Mouse (Mus musculus): ENCODE results near the gene Ak4.
"Not testable (repeated sequence)": the region's sequence is repeated elsewhere in the genome, so short reads cannot be mapped to it uniquely, and the experiment has no call there.

Gene Ak4

GRCm38 (mm10) chr4:101419151-101419910 lies at the start of gene Ak4:
TSS of gene Ak4 (plus strand) at chr4:101419277.
- DNase-seq: peak; percentile 86

- DNase-seq: peak; percentile 83
Observed at GRCm38 (mm10) chr4:101369738-101370275, 49.3 kb upstream of the Ak4 start.

DNA sequence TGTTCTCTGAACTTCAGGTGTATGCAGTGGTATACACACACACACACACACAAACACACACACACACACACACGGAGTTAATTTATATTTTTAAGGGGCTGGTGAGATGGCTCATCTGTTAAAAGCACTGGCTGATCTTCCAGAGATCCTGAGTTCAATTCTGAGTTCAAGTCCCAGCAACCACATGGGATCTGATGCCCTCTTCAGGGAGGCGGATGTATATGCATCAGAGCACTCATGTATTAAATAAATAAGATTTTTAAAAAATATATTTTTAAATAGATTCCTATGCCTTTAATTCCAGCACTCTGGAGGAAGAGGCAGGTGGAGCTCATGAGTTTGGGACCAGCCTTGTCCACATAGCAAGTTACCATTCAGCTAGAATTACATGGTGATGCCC lies 46.8 kb upstream of the Ak4 start:
- DNase-seq: no peak

DNA sequence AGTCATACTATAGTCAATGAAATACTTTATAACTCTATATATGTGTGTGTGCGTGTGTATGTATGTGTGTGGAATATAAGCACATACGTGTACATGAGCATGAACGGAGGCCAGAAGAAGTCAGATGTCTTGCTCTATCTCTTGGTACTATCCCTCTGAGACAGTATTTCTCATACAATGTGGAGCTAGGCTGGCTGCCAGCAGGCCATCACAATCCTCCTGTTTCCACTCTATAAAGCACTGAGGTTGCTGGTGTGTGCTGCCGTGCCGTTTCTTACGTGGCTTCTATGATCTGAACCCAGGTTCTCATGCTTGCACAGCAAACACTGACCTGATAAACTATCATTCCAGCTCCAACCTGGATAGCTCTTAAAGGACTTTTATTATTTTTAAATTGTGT lies 46.3 kb upstream of the Ak4 start:
- no peak for DNase-seq

- no peak for DNase-seq
Observed at GRCm38 (mm10) chr4:101374104-101374503, 45.0 kb upstream of the Ak4 start.

DNA sequence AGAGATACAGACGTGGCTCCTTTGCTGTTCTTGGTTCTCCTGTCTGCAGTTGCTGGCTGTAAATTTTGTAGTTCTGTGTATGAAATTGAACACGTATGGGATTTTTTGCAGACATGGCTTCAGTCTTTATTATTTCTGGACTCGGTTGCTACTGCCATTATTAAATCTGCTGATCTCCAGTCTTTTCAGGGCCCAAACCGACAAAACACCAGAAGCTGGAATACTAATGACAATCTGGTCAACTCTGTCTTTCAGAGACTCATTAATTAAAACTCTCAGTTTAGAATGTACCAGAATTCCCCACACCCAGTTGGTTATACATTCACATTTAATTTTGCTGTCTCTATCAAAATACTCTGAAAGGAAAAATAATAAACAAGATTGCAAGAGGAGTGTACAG lies 42.2 kb upstream of the Ak4 start:
- DNase-seq: no peak

GRCm38 (mm10) chr4:101378241-101378640 lies 40.8 kb upstream of the Ak4 start:
- DNase-seq: no peak

DNA sequence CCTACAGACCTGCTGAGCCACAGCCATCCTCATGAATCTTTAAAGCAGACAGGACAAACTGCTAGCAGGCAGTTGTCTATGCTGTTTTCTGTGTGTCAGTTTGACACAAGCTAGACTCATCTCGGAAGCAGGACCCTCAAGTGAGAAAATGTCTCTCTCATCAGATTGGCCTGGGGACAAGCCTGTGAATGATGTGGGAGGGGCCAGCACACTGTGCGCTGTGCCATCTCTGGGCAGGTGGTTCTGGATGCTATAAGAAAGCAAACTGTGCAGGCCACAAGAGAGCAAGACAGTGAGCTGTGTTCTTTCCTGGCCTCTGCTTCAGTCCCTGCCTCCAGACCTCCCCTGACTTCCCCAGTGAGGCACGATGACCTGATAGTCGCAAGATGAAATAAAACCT lies 40.3 kb upstream of the Ak4 start:
- DNase-seq: no peak

DNA sequence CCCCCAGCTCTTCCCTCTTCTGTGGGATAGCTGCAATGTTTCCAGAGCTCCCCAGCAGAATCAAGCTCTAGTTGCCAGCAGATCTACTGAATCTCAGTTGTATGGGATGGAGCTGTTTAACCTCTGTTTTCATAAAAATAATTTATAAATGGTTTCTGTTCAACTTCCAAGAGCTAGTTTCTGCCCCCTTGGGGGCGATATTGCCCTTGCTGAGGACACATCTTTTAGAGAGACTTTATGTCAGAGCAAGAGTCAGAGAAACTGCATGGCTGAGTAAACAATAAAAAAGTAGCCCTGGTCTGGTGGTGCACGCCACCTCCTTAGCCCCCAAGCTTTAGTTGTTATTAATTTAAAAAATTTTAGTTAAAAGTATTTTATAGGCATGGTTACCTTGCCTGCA lies 34.1 kb upstream of the Ak4 start:
- DNase-seq: no peak

DNA sequence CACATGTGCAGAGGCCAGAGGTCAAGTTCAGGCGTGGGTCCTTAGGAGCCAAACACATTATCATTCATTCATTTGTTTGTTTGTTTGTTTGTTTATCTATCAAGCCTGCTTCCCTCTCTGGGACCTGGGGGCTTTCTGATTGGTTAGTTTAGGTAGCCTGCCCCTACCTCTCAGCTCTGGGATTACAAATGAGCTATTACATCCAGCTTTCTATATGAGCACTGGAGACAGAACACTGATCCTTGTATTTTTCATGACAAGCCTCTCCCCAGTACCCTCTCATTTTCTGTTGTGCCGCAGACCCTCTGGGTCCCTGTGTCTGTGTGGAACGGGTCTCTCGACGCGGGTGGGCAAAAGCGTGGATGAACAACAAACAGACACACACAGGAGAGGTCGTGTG lies 30.8 kb upstream of the Ak4 start:
- no peak for DNase-seq

DNA sequence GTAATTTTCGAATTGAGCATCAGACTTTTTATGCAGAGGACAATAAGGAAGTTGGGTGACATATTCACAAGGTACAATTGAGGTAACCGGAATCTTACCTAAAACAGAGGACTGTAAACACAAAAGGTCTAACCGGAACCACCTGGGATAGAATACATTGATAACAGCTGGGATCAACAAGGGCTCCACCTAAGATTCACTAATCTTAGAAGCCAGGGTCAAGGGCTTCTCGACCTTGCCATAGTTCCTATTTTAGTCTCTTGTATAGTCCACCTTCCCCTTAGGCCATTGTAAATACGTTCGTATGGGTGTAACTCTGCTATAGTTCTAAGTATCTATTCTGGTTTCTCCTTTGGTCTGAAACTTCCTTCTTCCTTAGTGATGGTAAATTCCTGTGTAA lies 30.4 kb upstream of the Ak4 start:
- DNase-seq: not testable (repeated sequence)

GRCm38 (mm10) chr4:101392229-101392628 lies 26.8 kb upstream of the Ak4 start:
- DNase-seq: peak; percentile 65

- DNase-seq: no peak
Observed at GRCm38 (mm10) chr4:101393292-101393711, 25.8 kb upstream of the Ak4 start.

DNA sequence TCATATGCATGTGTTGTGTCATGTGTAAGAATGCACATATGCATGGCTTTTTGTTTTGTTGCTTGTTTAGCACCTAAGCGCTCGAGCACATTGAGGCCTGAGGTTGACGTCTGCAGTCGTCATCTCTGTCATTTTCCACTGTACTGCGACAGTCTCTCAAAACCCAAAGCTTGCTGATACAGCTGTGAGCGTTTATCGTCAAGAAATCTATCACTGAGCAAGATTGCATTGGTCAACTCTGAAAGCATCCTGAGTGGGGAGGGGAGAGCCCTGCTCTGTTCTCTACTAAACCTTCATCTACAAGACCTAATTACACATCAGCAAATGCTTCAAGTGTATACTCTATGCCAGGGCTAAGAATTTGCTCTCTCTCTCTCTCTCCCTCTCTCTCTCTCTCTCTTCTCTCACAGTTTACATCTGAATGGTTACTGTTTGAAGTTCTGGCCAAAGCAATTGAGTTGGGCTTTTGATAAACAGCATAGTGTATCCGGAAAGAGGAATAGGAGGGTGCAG lies 24.0 kb upstream of the Ak4 start:
- no peak for DNase-seq

- no peak for DNase-seq
Observed at GRCm38 (mm10) chr4:101400025-101400594, 19.0 kb upstream of the Ak4 start.

DNA sequence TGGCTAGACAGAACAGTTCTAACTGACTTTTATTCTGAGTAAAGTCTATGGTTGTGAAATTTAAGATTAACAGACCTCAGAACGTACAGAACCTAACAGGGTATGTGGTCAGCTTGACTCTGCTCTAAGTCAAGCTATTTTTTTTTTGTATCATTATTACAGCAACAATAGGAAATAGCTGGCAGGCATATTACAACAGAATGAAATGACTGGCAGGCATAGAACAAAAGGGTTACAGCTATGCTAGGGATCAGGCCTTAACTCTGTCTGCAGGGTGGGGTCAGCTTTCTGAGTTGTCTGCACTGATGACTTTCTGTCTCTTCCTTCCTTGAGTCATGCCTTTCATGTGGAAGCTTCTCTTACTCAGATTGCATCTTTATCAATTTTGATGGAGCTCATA lies 17.1 kb upstream of the Ak4 start:
- DNase-seq: no peak

DNA sequence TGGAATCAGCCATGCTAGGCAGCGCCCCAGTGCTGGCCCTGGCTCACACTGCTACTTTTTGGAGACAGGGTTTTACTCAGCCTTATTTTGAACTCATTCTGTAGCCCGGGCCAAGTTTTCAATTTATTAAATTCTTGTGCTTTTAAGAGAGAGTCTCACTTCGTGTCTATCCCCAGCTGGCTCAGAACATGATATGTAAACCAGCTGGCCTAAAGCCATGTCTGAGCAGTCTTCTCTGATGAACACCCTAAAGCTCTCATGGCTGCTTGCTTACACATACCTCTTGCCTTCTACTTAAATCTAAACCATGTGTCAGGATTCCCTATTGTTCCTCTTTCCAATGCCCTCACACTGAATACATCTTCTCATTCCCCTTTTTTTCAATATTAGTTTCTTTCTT lies 14.2 kb upstream of the Ak4 start:
- no peak for DNase-seq

DNA sequence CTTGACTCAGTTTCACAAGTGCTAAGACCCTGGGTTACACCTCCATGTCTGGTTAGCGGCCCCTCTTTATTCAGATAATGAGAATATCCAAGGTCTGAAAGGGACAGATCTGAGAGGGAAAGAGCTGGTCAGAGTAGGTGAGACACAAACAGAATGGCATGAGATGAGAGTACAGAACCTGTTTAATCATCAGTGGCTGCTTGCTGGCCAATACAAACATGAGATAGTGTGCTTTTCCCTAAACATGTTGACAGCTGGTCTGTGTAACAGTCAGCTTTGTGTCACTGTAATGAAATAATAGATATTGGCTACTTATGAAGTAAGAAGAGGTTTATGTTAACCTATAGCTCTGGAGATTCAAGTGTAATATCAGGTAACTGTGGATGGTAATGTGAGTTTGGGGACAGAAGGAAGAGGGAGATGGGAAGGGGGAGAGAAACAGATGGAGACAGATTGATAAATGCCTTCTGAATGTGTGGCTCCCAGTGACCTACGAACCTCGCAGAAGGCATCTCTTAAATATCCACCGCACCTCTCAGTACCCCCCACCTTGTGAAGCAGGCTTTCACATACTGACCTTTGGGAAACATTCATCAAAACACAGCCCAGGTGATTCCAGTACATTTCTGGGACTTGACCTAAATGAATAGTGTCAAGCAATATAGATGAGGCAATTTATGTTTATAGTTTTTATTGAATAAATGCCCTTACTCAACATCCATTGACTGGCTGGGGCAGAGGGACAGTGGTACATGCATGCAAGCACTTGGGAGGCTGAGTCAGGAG lies 12.5 kb upstream of the Ak4 start:
- no peak for DNase-seq

- DNase-seq: no peak
Observed at GRCm38 (mm10) chr4:101416966-101417365, 2.1 kb upstream of the Ak4 start.

DNA sequence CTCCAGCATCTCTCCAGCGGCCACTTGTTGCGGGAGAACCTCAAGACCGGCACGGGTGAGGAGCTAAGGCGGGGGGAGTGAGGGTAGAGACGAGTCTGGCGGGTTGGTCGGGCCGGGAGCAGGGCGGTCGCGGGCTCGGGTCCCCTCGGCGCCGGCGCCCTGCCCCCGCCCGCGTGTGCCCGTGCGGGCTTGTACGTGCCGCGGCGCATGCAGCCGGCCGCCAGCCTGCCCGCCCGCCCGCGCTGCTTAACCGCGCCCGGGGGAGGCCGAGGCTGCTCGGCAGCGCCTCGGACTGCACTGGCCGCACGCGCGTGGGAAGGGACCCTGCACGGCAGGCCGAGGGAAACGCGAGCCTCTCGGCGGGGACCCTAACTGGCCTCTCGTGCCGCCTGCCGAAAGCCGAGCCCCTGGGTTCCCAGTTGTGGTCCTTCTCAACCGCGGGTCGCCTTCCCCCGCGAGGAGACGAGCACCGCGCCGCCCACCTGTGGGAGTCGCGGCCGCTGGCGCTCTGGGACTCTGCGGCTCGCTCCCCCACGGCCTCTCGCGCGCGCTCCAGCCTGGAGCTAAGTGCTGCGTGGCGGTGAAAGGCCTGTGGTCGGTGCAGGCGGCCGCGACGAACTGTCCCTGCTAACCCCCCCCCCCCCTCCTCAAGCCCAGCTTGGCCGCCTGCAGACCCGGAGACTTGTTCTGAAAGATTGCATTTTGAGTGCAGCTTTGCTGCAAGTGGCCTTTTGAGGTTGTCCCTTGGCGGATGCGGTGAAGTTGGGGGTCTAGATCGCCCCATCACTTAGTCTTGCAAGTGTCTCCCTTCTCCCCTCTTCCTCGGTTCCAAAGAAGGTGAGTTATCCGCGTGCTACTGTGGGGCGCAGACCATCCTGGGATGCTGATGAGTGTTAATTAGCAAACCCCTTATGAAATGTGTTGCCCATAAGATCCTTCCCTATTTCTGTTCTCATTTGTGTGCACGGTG lies 1.1 kb downstream of the Ak4 start:
- DNase-seq: no peak

GRCm38 (mm10) chr4:101422996-101423395 lies 3.9 kb downstream of the Ak4 start:
- no peak for DNase-seq

- no peak for DNase-seq
Observed at GRCm38 (mm10) chr4:101423571-101423970, 4.5 kb downstream of the Ak4 start.

Measured in kidney, adult 9 months (tissue).